Mouse (Mus musculus) olfactory bulb, adult 2 months (tissue): Measurements from ENCODE around the gene Auts2.

ENCODE experiments used
- CTCF ChIP-seq: fragments of 200-500 bp; IDR thresholded peaks from 2 replicates; pipeline ENCODE4 v1.5.1; 2012; ENCODE audit warnings: low read depth, mild to moderate bottlenecking, low read length, moderate library complexity; ENCODE audit not compliant: insufficient read depth
- POLR2A ChIP-seq: fragments of 200-500 bp; IDR thresholded peaks from 2 replicates; pipeline ENCODE4 v1.6.1; 2012; ENCODE audit warnings: mild to moderate bottlenecking, low read depth, low read length, moderate library complexity; ENCODE audit not compliant: insufficient read depth

GRCm38 (mm10) chr5:132485994-132486393 lies 57.1 kb downstream of the Auts2 start:
- TF ChIP-seq CTCF (no peak), POLR2A (no peak)
